Mouse (Mus musculus) forebrain, embryonic 11.5 days (tissue): ENCODE data around the gene Il21. TPM values are rescaled to one million over a fixed set of nuclear protein-coding genes. Genes with fewer than 3 reads are reported as not detected.

Experiments used
- ATAC-seq: fragments of 200-750 bp; cut with Nextera tagmentation; replicated peaks from 2 replicates; pipeline ENCODE4 v1.8.0; 2017; ENCODE audit warnings: moderate TSS enrichment; ENCODE audit not compliant: low FRiP score
- DNase-seq: peaks from one replicate; pipeline ENCODE4 v3.0.0-alpha.2; 2017; ENCODE audit warnings: low spot score
- H3K27ac ChIP-seq: fragments of 300-500 bp; sonication (generic); 2 replicates; pipeline ENCODE4 v1.5.1; 2014; ENCODE audit warnings: low read depth, low read length
- H3K27me3 ChIP-seq: fragments of 300-500 bp; sonication (generic); 2 replicates; pipeline ENCODE4 v1.6.1; 2014; ENCODE audit warnings: mild to moderate bottlenecking, low read length, mixed read lengths; ENCODE audit not compliant: control insufficient read depth, insufficient read depth
- H3K36me3 ChIP-seq: fragments of 300-500 bp; sonication (generic); 2 replicates; pipeline ENCODE4 v1.6.1; 2014; ENCODE audit warnings: mild to moderate bottlenecking, low read length, moderate library complexity, mixed read lengths; ENCODE audit not compliant: control insufficient read depth, insufficient read depth
- H3K4me1 ChIP-seq: fragments of 300-500 bp; sonication (generic); replicated peaks from 2 replicates; pipeline ENCODE4 v1.6.1; 2014; ENCODE audit warnings: low read length, mixed read lengths; ENCODE audit not compliant: control insufficient read depth, insufficient read depth
- H3K4me2 ChIP-seq: fragments of 300-500 bp; sonication (generic); 2 replicates; pipeline ENCODE4 v1.6.1; 2014; ENCODE audit warnings: low read depth, mild to moderate bottlenecking, low read length, moderate library complexity, mixed read lengths; ENCODE audit not compliant: severe bottlenecking
- H3K4me3 ChIP-seq: fragments of 300-500 bp; sonication (generic); 2 replicates; pipeline ENCODE4 v1.5.1; 2014; ENCODE audit warnings: low read depth, low read length
- H3K9ac ChIP-seq: fragments of 300-500 bp; sonication (generic); 2 replicates; pipeline ENCODE4 v1.6.1; 2014; ENCODE audit warnings: low read length
- H3K9me3 ChIP-seq: fragments of 300-500 bp; sonication (generic); 2 replicates; pipeline ENCODE4 v1.6.1; 2016; ENCODE audit warnings: low read length, mixed read lengths; ENCODE audit not compliant: control insufficient read depth
- WGBS: fragments of 180-500 bp; shearing (Covaris S2); extraction: QIAGEN DNeasy Blood & Tissue Kit; methylation state at CpG from one replicate; pipeline ENCODE4 v1.1.7; 2014; 5-methylcytosine and 5-hydroxymethylcytosine counted together
- polyA plus RNA-seq: library from polyadenylated mRNA; unstranded; fragments of >200 nt; fragmentation: Nextera tagmentation; extraction: Ambion mirVana; gene quantifications from 2 replicates; pipeline ENCODE4 v1.2.1, GENCODE M21; 2014

Il21 gene
- polyA plus RNA-seq, 1 experiment from 2014 or later = not detected

GRCm38 (mm10) chr3:37257776-37258175 is 25.3 kb upstream of the Il21 start:
- H3K9ac ChIP-seq = no peak overlapping the region
- H3K4me1 ChIP-seq = no peaks in the 10 kb centered on the region
- H3K4me2 ChIP-seq = no peak overlapping the region
- DNase-seq (no peak), ATAC-seq (no peak)
- no peak overlapping the region for H3K4me3 ChIP-seq
- 86% methylated on average over 15 of the region's 15 CpGs for WGBS
- no peaks in the 10 kb centered on the region for H3K9me3 ChIP-seq
- no peaks in the 10 kb centered on the region for H3K27me3 ChIP-seq
- no peak overlapping the region for H3K27ac ChIP-seq
- no peaks in the 10 kb centered on the region for H3K36me3 ChIP-seq

GRCm38 (mm10) chr3:37250967-37251366 is 18.5 kb upstream of the Il21 start:
- Histone ChIP-seq H3K9me3 (no peaks in the 10 kb centered on the region), H3K9ac (no peak overlapping the region), H3K4me2 (no peak overlapping the region), H3K4me3 (no peak overlapping the region), H3K4me1 (no peaks in the 10 kb centered on the region), H3K27me3 (no peaks in the 10 kb centered on the region), H3K27ac (no peak overlapping the region), H3K36me3 (no peaks in the 10 kb centered on the region)
- DNase-seq (no peak), ATAC-seq (no peak)
- WGBS = 85% methylated on average over 3 of the region's 3 CpGs

GRCm38 (mm10) chr3:37235025-37235424 is 2.6 kb upstream of the Il21 start:
- no peak for ATAC-seq

DNA sequence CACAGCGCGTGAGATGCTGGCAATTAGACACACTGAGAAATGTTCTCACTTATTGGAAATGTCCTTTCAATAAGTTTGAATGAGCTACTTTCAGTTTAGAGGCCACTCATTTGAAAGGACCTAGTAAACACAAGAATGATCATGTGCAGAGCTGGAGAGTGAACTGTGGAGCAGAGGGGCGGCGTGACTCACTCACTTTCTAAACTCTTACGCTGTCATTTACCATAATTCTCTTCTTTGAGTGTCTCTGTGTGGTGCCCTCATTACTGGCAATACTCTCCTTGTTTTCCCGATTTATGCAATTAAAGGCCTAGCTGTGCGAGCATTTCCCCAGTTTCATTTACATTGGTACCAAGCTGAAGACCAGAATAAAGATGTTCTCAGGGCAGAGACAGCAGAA is 1.3 kb downstream of the Il21 start:
- 73% methylated on average over 7 of the region's 7 CpGs for WGBS
- Histone ChIP-seq H3K4me2 (no peak overlapping the region), H3K36me3 (no peaks in the 10 kb centered on the region), H3K9ac (no peak overlapping the region), H3K4me3 (no peak overlapping the region), H3K27ac (no peak overlapping the region), H3K27me3 (no peaks in the 10 kb centered on the region), H3K9me3 (no peaks in the 10 kb centered on the region), H3K4me1 (no peaks in the 10 kb centered on the region)
- no peak for ATAC-seq
- DNase-seq = no peak

More at GRCm38 (mm10) chr3:37235025-37235424, 2.6 kb upstream of the Il21 start:
- Histone ChIP-seq H3K9me3 (no peaks in the 10 kb centered on the region), H3K36me3 (no peaks in the 10 kb centered on the region), H3K4me1 (no peaks in the 10 kb centered on the region), H3K27me3 (no peaks in the 10 kb centered on the region), H3K9ac (no peak overlapping the region), H3K27ac (no peak overlapping the region), H3K4me3 (no peak overlapping the region), H3K4me2 (no peak overlapping the region)
- no peak for DNase-seq
- WGBS = 89% methylated on average over 4 of the region's 4 CpGs

DNA sequence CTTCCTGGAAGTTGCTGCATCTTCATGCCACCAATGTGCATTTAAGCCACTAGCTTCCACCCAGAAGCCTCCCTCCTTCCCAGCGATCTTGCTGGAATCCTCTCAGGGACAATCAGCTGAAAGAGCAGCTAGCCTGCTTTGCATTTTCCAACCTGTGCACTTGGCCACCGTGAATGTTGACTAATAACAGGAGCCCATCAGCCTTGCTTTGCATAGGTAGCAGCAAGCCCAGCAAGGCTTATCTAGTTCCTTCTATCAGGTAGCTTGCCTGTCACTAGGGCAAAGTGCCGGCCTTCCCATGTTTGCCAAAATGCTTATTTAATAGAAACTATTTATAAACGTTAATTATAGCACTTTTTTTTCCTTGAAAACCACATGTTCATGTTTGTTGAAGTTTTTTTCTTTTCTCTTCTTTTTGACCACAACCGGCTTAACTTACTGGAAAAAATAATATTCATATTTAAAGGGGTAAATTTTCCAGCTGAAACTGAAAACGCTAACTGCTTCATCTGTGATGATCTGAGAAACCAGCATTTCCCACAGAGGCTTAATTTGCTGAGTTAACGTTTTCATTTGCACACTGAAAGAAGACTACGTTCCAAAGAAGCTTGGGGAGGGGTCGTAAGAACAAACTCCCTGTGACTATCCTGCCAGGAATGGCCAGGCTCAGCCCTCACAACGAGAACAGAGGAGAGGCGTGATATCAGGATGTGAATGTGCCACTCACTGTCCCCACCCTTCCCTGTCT is 3.2 kb downstream of the Il21 start:
- Histone ChIP-seq H3K9ac (no peak overlapping the region), H3K4me1 (no peaks in the 10 kb centered on the region), H3K4me2 (no peak overlapping the region), H3K9me3 (no peaks in the 10 kb centered on the region), H3K27me3 (no peaks in the 10 kb centered on the region), H3K4me3 (no peak overlapping the region), H3K36me3 (no peaks in the 10 kb centered on the region), H3K27ac (no peak overlapping the region)
- 72% methylated on average over 11 of the region's 11 CpGs for WGBS
- no peak for DNase-seq
- ATAC-seq = no peak

DNA sequence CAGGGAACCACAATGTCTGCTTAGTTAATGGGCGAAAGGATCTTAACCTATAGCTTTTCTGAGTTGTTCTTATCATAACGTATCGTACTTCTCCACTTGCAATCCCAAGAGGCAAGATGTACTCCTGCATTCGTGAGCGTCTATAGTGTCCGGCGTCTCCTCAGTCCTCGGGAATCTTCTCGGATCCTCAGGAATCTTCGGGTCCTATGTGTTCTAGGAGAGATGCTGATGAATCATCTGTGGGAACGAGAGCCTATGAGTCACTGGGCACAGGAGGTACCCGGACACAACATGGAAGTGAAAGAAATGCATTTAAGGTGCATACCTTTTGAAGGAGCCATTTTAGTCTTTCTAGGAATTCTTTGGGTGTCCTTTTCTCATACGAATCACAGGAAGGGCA is 7.3 kb downstream of the Il21 start:
- Histone ChIP-seq H3K36me3 (no peaks in the 10 kb centered on the region), H3K4me1 (no peaks in the 10 kb centered on the region), H3K9ac (no peak overlapping the region), H3K4me3 (no peak overlapping the region), H3K27me3 (no peaks in the 10 kb centered on the region), H3K27ac (no peak overlapping the region), H3K9me3 (no peaks in the 10 kb centered on the region), H3K4me2 (no peak overlapping the region)
- WGBS = 91% methylated on average over 13 of the region's 13 CpGs
- ATAC-seq (no peak), DNase-seq (no peak)

- ATAC-seq (no peak), DNase-seq (no peak)
- Histone ChIP-seq H3K4me3 (no peak overlapping the region), H3K9me3 (no peaks in the 10 kb centered on the region), H3K4me1 (no peaks in the 10 kb centered on the region), H3K27ac (no peak overlapping the region), H3K27me3 (no peaks in the 10 kb centered on the region), H3K4me2 (no peak overlapping the region), H3K9ac (no peak overlapping the region), H3K36me3 (no peaks in the 10 kb centered on the region)
- WGBS = 39% methylated on average over 4 of the region's 4 CpGs
Measured at GRCm38 (mm10) chr3:37219071-37219470, 13.4 kb downstream of the Il21 start.

- Histone ChIP-seq H3K4me1 (no peaks in the 10 kb centered on the region), H3K27me3 (no peaks in the 10 kb centered on the region), H3K36me3 (no peaks in the 10 kb centered on the region), H3K4me2 (no peak overlapping the region), H3K9ac (no peak overlapping the region), H3K4me3 (no peak overlapping the region), H3K27ac (no peak overlapping the region), H3K9me3 (no peaks in the 10 kb centered on the region)
- ATAC-seq (no peak), DNase-seq (no peak)
- WGBS = 87% methylated on average over 8 of the region's 8 CpGs
Measured at GRCm38 (mm10) chr3:37205226-37205800, 27.1 kb downstream of the Il21 start.

GRCm38 (mm10) chr3:37204556-37204955 is 27.9 kb downstream of the Il21 start:
- H3K36me3 ChIP-seq = no peaks in the 10 kb centered on the region
- no peaks in the 10 kb centered on the region for H3K27me3 ChIP-seq
- WGBS = 28% methylated on average over 6 of the region's 6 CpGs
- 0 out of 2 replicates have a peak, but pooled peaks have one; percentile 67 for ATAC-seq
- H3K4me1 ChIP-seq = no peaks in the 10 kb centered on the region
- peak overlapping the region; percentile 93 for H3K4me2 ChIP-seq
- H3K4me3 ChIP-seq = peak overlapping the region; percentile 39
- no peaks in the 10 kb centered on the region for H3K9me3 ChIP-seq
- peak overlapping the region; percentile 70; the same call in 1 of the 2 replicates for H3K9ac ChIP-seq
- H3K27ac ChIP-seq = no peak overlapping the region
- no peak for DNase-seq
